Mouse (Mus musculus) kidney, adult 11 months (tissue): ENCODE measurements around the gene Nfkb1.

ENCODE experiments used
- DNase-seq: peaks from one replicate; pipeline ENCODE4 v3.0.0; 2022

Nfkb1 gene

GRCm38 (mm10) chr3:135691191-135692131 is at the start of gene Nfkb1:
Nfkb1 (minus strand) TSS chr3:135691547.
- peak; percentile 57 for DNase-seq

GRCm38 (mm10) chr3:135740711-135741110 is 49.4 kb upstream of the Nfkb1 start:
- DNase-seq: peak; percentile 29

GRCm38 (mm10) chr3:135734736-135735135 is 43.4 kb upstream of the Nfkb1 start:
- DNase-seq: no peak

GRCm38 (mm10) chr3:135732747-135733445 is 41.5 kb upstream of the Nfkb1 start:
- DNase-seq: no peak

- peak; percentile 93 for DNase-seq
Measured at GRCm38 (mm10) chr3:135731292-135732047, 40.1 kb upstream of the Nfkb1 start.

- no peak for DNase-seq
Measured at GRCm38 (mm10) chr3:135730790-135731189, 39.4 kb upstream of the Nfkb1 start.

- DNase-seq: peak; percentile 67
Measured at GRCm38 (mm10) chr3:135729575-135729974, 38.2 kb upstream of the Nfkb1 start.

- DNase-seq: no peak
Measured at GRCm38 (mm10) chr3:135728900-135729299, 37.6 kb upstream of the Nfkb1 start.

GRCm38 (mm10) chr3:135727339-135727738 is 36.0 kb upstream of the Nfkb1 start:
- no peak for DNase-seq

GRCm38 (mm10) chr3:135726521-135727275 is 35.4 kb upstream of the Nfkb1 start:
- no peak for DNase-seq

GRCm38 (mm10) chr3:135726023-135726422 is 34.7 kb upstream of the Nfkb1 start:
- peak; percentile 12 for DNase-seq

- DNase-seq: no peak
Measured at GRCm38 (mm10) chr3:135722104-135722503, 30.8 kb upstream of the Nfkb1 start.

GRCm38 (mm10) chr3:135719969-135720368 is 28.6 kb upstream of the Nfkb1 start:
- no peak for DNase-seq

GRCm38 (mm10) chr3:135719179-135719532 is 27.8 kb upstream of the Nfkb1 start:
- no peak for DNase-seq

- DNase-seq: no peak
Measured at GRCm38 (mm10) chr3:135718323-135719178, 27.2 kb upstream of the Nfkb1 start.

- no peak for DNase-seq
Measured at GRCm38 (mm10) chr3:135713016-135713950, 21.9 kb upstream of the Nfkb1 start.

- DNase-seq: no peak
Measured at GRCm38 (mm10) chr3:135711613-135712012, 20.3 kb upstream of the Nfkb1 start.

- DNase-seq: no peak
Measured at GRCm38 (mm10) chr3:135711040-135711570, 19.8 kb upstream of the Nfkb1 start.

- DNase-seq: no peak
Measured at GRCm38 (mm10) chr3:135703307-135703706, 12.0 kb upstream of the Nfkb1 start.

- DNase-seq: no peak
Measured at GRCm38 (mm10) chr3:135702658-135703057, 11.3 kb upstream of the Nfkb1 start.
